Mouse (Mus musculus) limb, embryonic 13.5 days (tissue): Measurements from ENCODE around the gene Zbtb37. TPM values are rescaled to one million over a fixed set of nuclear protein-coding genes. Genes with fewer than 3 reads are reported as not detected.
A peak's percentile ranks its signal among the peaks of the same experiment; 100 is the strongest.
"Not testable (repeated sequence)": the region's sequence is repeated elsewhere in the genome, so short reads cannot be mapped to it uniquely, and the experiment has no call there.

Source experiments
- ATAC-seq: fragments of 200-750 bp; cut with Nextera tagmentation; 2 replicates; pipeline ENCODE4 v1.8.0; 2017; ENCODE audit warnings: low read depth, moderate number of reproducible peaks, moderate TSS enrichment; ENCODE audit not compliant: low FRiP score
- H3K27ac ChIP-seq: fragments of 300-500 bp; sonication (generic); 2 replicates; pipeline ENCODE4 v1.5.1; 2015; ENCODE audit warnings: inconsistent platforms, mild to moderate bottlenecking, moderate library complexity
- H3K27me3 ChIP-seq: fragments of 300-500 bp; sonication (generic); 2 replicates; pipeline ENCODE4 v1.6.1; 2015; ENCODE audit warnings: mild to moderate bottlenecking, inconsistent platforms
- H3K36me3 ChIP-seq: fragments of 300-500 bp; sonication (generic); 2 replicates; pipeline ENCODE4 v1.6.1; 2015; ENCODE audit warnings: inconsistent platforms, mild to moderate bottlenecking, moderate library complexity
- H3K4me1 ChIP-seq: fragments of 300-500 bp; sonication (generic); 2 replicates; pipeline ENCODE4 v1.6.1; 2015; ENCODE audit warnings: inconsistent platforms
- H3K4me2 ChIP-seq: fragments of 300-500 bp; sonication (generic); replicated peaks from 2 replicates; pipeline ENCODE4 v1.6.1; 2015; ENCODE audit warnings: inconsistent platforms, mild to moderate bottlenecking, moderate library complexity
- H3K4me3 ChIP-seq: fragments of 300-500 bp; sonication (generic); 2 replicates; pipeline ENCODE4 v1.5.1; 2015; ENCODE audit warnings: moderate library complexity, mild to moderate bottlenecking, inconsistent platforms
- H3K9ac ChIP-seq: fragments of 300-500 bp; sonication (generic); 2 replicates; pipeline ENCODE4 v1.6.1; 2015; ENCODE audit warnings: mild to moderate bottlenecking, inconsistent platforms
- H3K9me3 ChIP-seq: fragments of 300-500 bp; sonication (generic); 2 replicates; pipeline ENCODE4 v1.6.1; 2016; ENCODE audit warnings: inconsistent platforms
- WGBS: fragments of 180-500 bp; shearing (Covaris S2); methylation state at CpG from one replicate; pipeline ENCODE4 v1.1.7; 2015; 5-methylcytosine and 5-hydroxymethylcytosine counted together
- polyA plus RNA-seq: library from polyadenylated mRNA; unstranded; fragments of >200 nt; fragmentation: Nextera tagmentation; extraction: Ambion mirVana; gene quantifications from 2 replicates; pipeline ENCODE4 v1.2.1, GENCODE M21; 2015

Zbtb37 gene
- polyA plus RNA-seq, 1 experiment from 2014 or later = 10.8 TPM

DNA sequence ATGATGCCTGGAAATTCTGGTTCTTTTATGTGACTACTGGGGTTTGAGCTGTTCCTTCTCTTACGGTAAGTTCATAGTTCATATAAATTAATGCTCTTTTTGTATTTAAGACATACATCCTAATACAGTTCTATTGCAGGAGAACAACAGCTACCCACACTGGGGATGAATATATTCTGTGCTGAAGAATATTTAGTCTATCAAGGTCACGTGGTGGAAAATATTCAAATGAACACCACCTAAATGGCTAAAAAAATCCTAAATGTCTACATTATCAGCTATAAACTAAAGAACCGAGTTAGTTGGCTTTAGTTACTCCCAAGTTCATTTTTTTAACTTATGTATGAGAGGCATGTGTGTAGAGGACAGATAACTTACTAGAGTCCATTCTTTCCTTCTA, 4.6 kb downstream of the Zbtb37 start:
- Histone ChIP-seq H3K9me3 (no peaks in the 10 kb centered on the region), H3K4me2 (no peak overlapping the region), H3K9ac (no peak overlapping the region), H3K27ac (no peak overlapping the region), H3K4me1 (peaks cover 9% of the 10 kb centered on the region), H3K27me3 (no peaks in the 10 kb centered on the region), H3K4me3 (no peak overlapping the region), H3K36me3 (peaks cover 44% of the 10 kb centered on the region)
- WGBS = 88% methylated on average over 3 of the region's 3 CpGs
- ATAC-seq = no peak

DNA sequence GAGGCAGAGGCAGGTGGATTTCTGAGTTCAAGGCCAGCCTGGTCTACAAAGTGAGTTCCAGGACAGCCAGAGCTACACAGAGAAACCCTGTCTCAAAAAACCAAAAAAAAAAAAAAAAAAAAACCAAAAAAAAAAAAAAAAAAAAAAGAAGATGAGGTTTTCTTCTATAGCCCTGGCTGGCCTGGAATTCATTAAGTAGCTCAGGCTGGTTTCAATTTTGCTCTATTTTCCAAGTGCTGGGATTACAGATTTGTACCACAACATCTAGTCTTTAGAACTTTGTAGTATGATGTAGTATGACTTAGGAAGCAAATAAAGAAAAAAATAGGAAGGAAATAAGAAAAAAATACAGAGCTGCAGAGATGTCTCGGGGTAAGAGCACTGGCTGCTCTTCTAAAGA, 6.2 kb downstream of the Zbtb37 start:
- H3K9ac ChIP-seq, H3K4me3 ChIP-seq, H3K27ac ChIP-seq, H3K4me2 ChIP-seq, H3K4me1 ChIP-seq, H3K27me3 ChIP-seq, H3K9me3 ChIP-seq, ATAC-seq: not testable (repeated sequence)
- peaks cover 52% of the 10 kb centered on the region for H3K36me3 ChIP-seq
- WGBS = 62% methylated on average over 1 of the region's 1 CpGs

DNA sequence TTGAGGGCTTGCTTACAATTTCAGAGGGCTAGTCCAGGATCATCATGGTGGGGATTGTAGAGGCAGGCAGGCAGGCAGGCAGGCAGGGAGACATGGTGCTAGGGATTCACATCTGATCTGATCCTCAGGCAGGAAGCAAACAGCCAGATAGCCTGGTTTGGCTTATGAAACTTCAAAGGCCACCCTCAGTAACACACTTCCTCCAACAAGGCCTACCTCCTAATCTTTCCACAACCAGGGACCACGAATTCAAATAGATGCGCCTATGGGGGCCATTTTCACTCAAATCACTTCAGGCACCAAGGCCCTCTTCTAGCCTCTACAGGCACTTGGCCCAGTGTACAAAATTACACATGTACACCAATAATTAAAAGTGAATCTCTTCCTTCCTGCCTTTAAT, 7.5 kb downstream of the Zbtb37 start:
- 70% methylated on average over 2 of the region's 2 CpGs for WGBS
- Histone ChIP-seq H3K9ac (no peak overlapping the region), H3K27me3 (no peaks in the 10 kb centered on the region), H3K36me3 (peaks cover 48% of the 10 kb centered on the region), H3K9me3 (no peaks in the 10 kb centered on the region), H3K4me2 (no peak overlapping the region), H3K4me1 (no peaks in the 10 kb centered on the region), H3K4me3 (no peak overlapping the region), H3K27ac (no peak overlapping the region)
- no peak for ATAC-seq

DNA sequence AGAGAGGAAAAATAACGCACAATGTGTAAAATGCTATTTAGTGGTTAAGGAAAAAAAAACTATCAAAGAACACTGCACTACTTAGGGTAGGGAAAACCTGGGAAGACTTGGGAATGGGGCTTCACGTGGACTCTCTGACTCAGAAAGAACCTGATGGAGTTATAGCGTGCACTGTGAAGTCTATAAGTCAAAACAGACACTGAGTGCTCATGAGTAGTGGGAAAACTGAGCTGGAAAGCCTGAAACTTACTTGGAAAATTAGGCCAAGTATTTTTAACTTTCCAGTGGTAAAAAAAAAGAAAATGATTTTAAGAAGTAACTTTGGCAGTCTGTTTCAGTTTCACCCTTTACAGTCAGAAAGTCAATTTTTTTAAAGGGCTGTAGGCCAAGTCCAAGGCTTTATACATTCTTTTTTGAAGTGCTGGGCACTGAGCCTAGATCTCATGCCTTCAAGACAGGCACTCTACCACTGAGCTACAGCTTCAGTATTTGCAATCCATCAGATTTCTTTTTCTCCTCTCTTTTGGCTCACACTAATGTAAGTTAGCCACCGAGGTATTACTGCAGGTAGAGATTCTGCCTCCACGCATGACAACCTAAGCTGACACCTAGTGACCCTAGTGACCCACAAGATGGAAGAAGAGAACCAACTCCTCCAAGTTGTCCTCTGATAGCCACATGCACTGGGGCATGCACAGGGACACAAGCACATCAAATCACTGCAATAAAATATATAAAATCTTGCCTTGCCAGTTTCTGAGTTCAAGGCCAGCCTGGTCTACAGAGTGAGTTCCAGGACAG, 9.0 kb downstream of the Zbtb37 start:
- H3K36me3 ChIP-seq = peaks cover 41% of the 10 kb centered on the region
- no peaks in the 10 kb centered on the region for H3K4me1 ChIP-seq
- no peak overlapping the region for H3K4me3 ChIP-seq
- H3K27ac ChIP-seq = peak overlapping the region; percentile 49; the same call in 1 of the 2 replicates
- no peaks in the 10 kb centered on the region for H3K27me3 ChIP-seq
- no peak overlapping the region for H3K9ac ChIP-seq
- no peaks in the 10 kb centered on the region for H3K9me3 ChIP-seq
- peak; percentile 68; the same call in 1 of the 2 replicates for ATAC-seq
- H3K4me2 ChIP-seq = no peak overlapping the region
- 70% methylated on average over 5 of the region's 5 CpGs for WGBS

DNA sequence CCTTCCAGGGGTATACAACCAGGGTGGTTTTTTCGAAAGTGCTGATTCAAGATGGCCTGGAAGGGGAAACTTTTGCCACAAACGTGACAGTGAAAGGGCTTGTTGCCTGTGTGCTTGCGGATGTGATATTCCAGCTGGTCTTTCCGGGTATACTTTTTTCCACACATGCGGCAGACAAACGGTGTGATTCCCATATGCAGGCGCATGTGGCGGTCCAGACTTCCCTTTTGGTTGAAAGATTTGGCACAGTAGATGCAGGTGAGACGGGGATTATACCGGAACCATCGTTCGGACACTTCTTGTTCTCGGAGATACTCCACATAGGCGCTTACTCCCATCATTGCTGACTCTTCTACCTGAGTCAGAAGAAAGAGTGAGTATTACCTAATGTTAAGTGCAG, 14.6 kb downstream of the Zbtb37 start:
- no peaks in the 10 kb centered on the region for H3K4me1 ChIP-seq

DNA sequence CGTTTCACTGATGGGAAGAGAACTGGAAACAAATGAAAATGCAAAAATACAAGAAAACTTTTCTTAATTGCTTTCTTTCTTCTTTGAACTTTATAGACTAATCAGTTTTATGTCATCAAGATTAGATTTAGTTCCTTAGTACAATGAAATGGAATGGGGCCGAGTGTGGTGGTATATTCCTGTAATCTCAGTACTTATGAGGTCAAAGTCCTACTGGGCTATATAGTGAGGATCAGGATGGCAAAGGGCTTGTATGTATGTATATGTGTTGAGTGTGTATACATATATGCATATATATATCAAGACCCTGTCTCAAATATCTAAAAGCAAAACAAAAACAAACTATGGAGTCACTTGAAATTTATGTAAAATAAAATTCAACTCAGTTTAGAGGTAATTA, 18.3 kb downstream of the Zbtb37 start:
- Histone ChIP-seq H3K4me3 (no peak overlapping the region), H3K9ac (no peak overlapping the region), H3K27ac (no peak overlapping the region), H3K9me3 (no peaks in the 10 kb centered on the region), H3K4me1 (no peaks in the 10 kb centered on the region), H3K36me3 (peaks cover 53% of the 10 kb centered on the region), H3K4me2 (no peak overlapping the region), H3K27me3 (no peaks in the 10 kb centered on the region)
- no peak for ATAC-seq
- WGBS = 89% methylated on average over 2 of the region's 2 CpGs

More for the DNA sequence above, 14.6 kb downstream of the Zbtb37 start:
- peaks cover 47% of the 10 kb centered on the region for H3K36me3 ChIP-seq
- H3K9me3 ChIP-seq = no peaks in the 10 kb centered on the region
- no peak overlapping the region for H3K27ac ChIP-seq
- no peak overlapping the region for H3K9ac ChIP-seq
- no peaks in the 10 kb centered on the region for H3K27me3 ChIP-seq
- H3K4me3 ChIP-seq = no peak overlapping the region
- WGBS = 93% methylated on average over 14 of the region's 14 CpGs
- no peak for ATAC-seq
- H3K4me2 ChIP-seq = no peak overlapping the region

DNA sequence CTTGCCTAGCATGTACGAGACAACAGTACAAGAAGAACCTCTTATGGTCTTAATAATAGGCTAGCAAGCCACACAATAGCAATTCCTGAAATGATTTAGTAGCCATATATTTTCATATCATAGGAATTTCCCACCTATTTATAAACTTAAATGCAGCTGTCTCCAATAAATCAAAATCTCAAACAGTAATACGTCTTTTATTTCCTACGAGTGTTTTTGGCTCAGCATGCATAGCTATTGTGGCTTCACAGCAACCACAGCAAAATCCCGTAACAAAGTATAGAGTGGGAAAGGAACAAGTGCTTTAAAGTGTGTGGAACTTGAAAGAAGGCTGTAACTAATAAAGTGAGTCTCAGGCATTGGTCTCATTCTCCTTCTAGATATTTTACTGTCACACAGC, 24.2 kb downstream of the Zbtb37 start:
- Histone ChIP-seq H3K9me3 (no peaks in the 10 kb centered on the region), H3K4me3 (no peak overlapping the region), H3K9ac (no peak overlapping the region), H3K4me1 (peaks cover 3% of the 10 kb centered on the region; the same call in 1 of the 2 replicates), H3K27me3 (no peaks in the 10 kb centered on the region), H3K4me2 (no peak overlapping the region), H3K27ac (no peak overlapping the region), H3K36me3 (peaks cover 29% of the 10 kb centered on the region)
- WGBS = 53% methylated on average over 4 of the region's 4 CpGs
- no peak for ATAC-seq

DNA sequence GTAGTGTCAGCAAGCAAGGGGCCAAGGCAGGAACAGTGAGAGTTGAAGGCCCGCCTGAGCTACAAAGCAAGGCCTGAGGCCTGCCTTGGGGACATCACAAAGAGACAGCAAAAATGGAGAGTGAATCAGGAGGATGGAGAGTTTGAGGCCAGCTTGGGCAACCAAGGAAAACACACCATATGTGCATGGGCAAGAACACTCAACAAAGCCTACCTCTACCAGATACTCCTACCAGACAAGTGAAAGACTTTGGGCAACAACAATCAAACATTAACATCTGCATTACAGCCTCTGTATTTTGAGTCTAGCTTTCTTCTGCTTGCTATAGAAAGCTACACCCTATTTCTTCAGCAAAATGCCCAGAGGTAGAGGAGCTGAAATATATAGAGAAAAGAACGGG, 26.6 kb downstream of the Zbtb37 start:
- ATAC-seq = no peak
- peaks cover 33% of the 10 kb centered on the region for H3K36me3 ChIP-seq
- no peak overlapping the region for H3K4me2 ChIP-seq
- no peak overlapping the region for H3K9ac ChIP-seq
- peaks cover 6% of the 10 kb centered on the region; the same call in 1 of the 2 replicates for H3K4me1 ChIP-seq
- H3K4me3 ChIP-seq = no peak overlapping the region
- H3K9me3 ChIP-seq = no peaks in the 10 kb centered on the region
- 92% methylated on average over 2 of the region's 2 CpGs for WGBS
- H3K27me3 ChIP-seq = no peaks in the 10 kb centered on the region
- H3K27ac ChIP-seq = no peak overlapping the region

DNA sequence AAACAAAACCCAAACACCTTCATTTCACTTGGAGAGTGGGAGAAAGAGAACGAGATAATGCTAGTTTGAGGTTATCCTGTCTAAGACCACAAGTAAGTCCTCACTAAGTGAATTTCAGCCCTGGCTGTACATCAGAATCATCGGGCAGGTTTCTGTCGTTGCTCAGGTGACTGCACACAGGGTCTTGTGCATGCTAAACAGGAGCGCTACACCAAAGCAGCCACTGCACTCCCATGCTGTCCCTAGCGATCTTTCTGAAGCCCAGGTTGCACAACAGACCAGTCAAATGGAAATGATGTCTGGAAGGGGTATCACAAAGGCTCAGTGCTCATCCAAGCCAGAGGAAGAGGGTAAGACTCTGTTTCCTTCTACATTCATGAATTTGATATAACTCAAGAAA, 28.2 kb downstream of the Zbtb37 start:
- Histone ChIP-seq H3K4me2 (no peak overlapping the region), H3K27ac (no peak overlapping the region), H3K36me3 (peaks cover 29% of the 10 kb centered on the region), H3K4me3 (no peak overlapping the region), H3K9me3 (no peaks in the 10 kb centered on the region), H3K9ac (no peak overlapping the region), H3K4me1 (peaks cover 6% of the 10 kb centered on the region; the same call in 1 of the 2 replicates), H3K27me3 (no peaks in the 10 kb centered on the region)
- ATAC-seq = no peak
- WGBS = 82% methylated on average over 5 of the region's 5 CpGs

DNA sequence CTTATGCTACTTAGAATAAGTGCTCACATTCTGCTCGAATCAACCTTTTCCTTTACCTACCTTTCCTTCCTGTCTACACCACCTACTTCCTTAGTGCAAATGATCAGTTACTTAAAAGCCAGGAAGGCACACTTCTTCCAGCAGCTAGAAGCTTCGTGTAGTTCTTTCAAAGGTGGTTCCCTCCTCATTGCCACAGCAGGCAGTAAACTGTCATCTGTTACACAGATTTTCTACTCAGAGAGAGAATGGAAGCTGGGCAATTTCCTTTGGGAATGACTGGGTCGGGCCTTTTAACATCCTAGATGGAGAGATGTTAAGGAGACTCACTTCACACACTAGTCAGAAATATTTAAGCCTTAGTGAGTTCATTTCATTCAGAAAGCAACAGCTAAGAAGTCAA, 29.1 kb downstream of the Zbtb37 start:
- ATAC-seq = no peak
- Histone ChIP-seq H3K9ac (no peak overlapping the region), H3K9me3 (no peaks in the 10 kb centered on the region), H3K27ac (peak overlapping the region; percentile 3; the same call in 1 of the 2 replicates), H3K4me3 (no peak overlapping the region), H3K36me3 (peaks cover 28% of the 10 kb centered on the region), H3K27me3 (no peaks in the 10 kb centered on the region), H3K4me2 (no peak overlapping the region), H3K4me1 (peaks cover 6% of the 10 kb centered on the region; the same call in 1 of the 2 replicates)
- 39% methylated on average over 3 of the region's 3 CpGs for WGBS

DNA sequence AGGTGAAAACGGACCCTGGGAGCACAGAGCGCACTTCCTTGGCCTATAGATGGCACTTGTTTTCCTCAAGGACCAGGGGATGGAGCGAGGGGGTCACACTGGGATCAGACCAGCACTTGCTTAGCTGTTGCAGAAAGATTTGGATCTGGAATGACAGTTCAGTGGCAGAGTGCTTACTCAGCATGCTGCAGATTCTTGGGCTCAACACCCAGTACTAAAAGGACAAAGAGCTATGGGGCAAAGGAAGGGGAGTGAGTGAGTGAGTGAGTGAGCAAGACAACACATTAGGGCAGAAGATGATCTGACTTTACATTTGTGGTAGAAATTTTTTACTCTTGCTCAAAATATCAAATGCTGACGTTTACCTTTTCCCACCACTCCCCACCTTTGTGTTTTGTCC, 29.7 kb downstream of the Zbtb37 start:
- no peak for ATAC-seq
- H3K4me1 ChIP-seq = peaks cover 6% of the 10 kb centered on the region; the same call in 1 of the 2 replicates
- no peaks in the 10 kb centered on the region for H3K27me3 ChIP-seq
- no peak overlapping the region for H3K4me2 ChIP-seq
- H3K4me3 ChIP-seq = no peak overlapping the region
- no peak overlapping the region for H3K27ac ChIP-seq
- peaks cover 32% of the 10 kb centered on the region for H3K36me3 ChIP-seq
- no peaks in the 10 kb centered on the region for H3K9me3 ChIP-seq
- no peak overlapping the region for H3K9ac ChIP-seq
- WGBS = 65% methylated on average over 4 of the region's 4 CpGs

DNA sequence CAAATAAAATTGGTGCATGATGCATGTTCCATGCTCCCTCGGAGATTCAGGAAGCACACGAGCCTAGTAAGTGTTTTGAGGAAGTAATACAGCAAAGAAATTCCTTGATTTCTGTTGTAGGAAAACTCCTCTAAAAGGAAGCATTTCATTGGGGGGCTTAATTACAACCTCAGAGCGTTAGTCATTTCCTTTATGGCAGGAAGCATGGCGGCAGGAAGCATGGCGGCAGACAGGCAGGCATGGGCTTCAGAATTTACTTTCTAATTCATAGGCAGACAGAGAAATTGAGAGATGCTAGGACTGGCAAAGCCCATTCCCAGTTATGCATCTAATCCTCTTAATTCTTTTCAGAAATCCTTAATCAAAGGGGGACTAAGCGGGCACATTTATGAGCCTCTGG, 40.8 kb downstream of the Zbtb37 start:
- Histone ChIP-seq H3K9me3 (no peaks in the 10 kb centered on the region), H3K27ac (no peak overlapping the region), H3K36me3 (no peaks in the 10 kb centered on the region), H3K4me3 (no peak overlapping the region), H3K4me1 (no peaks in the 10 kb centered on the region), H3K4me2 (no peak overlapping the region), H3K9ac (no peak overlapping the region), H3K27me3 (no peaks in the 10 kb centered on the region)
- WGBS = 73% methylated on average over 6 of the region's 6 CpGs
- ATAC-seq = no peak

DNA sequence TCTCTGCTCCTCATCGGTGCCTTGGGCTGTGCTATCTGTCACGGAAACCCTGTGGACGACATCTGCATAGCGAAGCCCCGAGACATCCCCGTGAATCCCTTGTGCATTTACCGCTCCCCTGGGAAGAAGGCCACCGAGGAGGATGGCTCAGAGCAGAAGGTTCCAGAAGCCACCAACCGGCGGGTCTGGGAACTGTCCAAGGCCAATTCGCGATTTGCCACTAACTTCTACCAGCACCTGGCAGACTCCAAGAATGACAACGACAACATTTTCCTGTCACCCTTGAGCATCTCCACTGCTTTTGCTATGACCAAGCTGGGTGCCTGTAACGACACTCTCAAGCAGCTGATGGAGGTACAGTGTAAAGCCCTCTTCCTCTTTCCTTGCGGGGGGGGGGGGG, 45.3 kb downstream of the Zbtb37 start:
- ATAC-seq = no peak
- H3K9me3 ChIP-seq = no peaks in the 10 kb centered on the region
- H3K4me3 ChIP-seq = no peak overlapping the region
- H3K4me2 ChIP-seq = no peak overlapping the region
- H3K9ac ChIP-seq = no peak overlapping the region
- no peak overlapping the region for H3K27ac ChIP-seq
- 86% methylated on average over 15 of the region's 15 CpGs for WGBS
- no peaks in the 10 kb centered on the region for H3K36me3 ChIP-seq
- H3K4me1 ChIP-seq = no peaks in the 10 kb centered on the region
- H3K27me3 ChIP-seq = no peaks in the 10 kb centered on the region
